Mouse (Mus musculus): Measurements from ENCODE around the gene Dst. TPM values are rescaled to one million over a fixed set of nuclear protein-coding genes. Genes with fewer than 3 reads are reported as not detected.

The Dst gene
- total RNA-seq, 2 experiments from 2014 or later: 0.31 to 0.49 TPM

DNA sequence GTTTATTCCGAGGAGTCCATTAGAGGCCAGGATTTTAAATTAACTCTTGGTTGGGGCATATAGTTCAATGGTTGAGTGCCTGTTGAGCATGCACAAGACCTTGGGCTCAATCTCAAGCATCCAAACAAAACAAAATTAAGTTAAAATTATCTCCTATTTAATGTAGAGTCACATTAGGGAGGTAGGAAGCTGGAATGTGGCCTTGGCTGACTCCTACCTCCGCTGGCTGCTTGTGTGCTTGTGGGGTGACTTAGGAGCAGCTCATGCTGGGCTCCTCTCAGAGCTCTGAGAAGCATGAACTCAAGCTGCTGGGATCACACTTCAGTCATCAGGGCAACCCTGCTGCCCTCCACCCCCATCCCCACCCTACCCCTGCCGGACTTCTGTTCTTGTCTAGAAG lies 181.0 kb downstream of the Dst start:
- ATAC-seq (replicated peaks; ENCODE audit: poor library complexity, severe bottlenecking): no peak

DNA sequence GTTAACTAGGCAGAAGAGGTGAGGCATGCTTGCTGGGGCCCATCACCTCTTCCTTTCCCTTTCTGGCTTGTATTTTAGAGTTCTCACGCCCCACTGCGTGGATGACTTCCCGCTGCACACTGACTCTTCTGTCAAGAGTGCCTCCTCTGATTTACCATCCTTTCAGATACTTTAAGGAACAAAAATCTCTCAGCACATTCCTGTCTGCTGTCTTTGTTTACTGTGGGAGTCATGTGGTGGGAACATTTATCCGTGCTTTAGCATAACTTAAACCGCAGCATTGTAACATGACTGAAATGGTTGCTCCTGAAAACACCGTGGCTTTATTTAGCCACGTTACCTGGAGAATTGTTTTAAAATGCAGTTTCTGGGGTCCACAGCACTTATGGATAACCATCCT lies 182.7 kb downstream of the Dst start:
- no peak for ATAC-seq (replicated peaks; ENCODE audit: poor library complexity, severe bottlenecking)

DNA sequence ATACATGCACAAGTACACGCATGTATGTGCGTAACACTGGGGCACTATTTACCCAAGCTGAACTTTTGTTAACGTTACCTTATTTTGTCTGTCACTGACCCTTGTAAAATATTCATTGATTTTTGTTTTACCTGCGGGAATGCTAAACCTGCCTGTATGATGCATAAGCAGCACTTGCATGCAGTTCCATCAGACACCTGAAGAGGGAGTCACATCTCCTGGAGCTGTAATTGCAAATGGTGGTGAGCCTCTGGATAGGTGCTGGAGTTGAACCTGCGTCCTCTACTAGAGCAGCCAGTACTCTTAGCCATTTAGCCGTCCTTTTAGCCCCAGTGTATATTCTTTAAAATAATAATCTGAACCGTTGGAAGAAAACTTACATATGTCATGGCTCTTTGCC lies 185.6 kb downstream of the Dst start:
- ATAC-seq (replicated peaks; ENCODE audit: poor library complexity, severe bottlenecking): no peak

DNA sequence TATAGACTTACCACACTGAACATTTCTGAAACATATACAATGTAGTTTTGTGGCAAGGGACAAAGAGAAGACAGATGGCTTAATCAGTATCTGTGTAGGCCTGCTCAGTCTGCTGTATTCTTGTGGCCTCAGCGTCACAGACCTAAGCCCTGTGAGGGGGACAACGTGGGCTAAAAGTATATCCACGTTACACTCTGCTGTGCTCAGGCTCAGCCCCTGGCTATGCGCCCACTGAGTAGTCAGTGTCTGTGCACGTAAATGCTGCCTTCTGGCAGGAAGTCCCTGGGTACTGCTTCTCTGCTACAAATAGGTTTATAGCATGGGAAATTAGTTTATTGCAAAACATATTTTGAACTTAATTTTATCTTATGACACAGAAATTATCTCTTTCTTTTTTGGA lies 186.3 kb downstream of the Dst start:
- no peak for ATAC-seq (replicated peaks; ENCODE audit: poor library complexity, severe bottlenecking)

DNA sequence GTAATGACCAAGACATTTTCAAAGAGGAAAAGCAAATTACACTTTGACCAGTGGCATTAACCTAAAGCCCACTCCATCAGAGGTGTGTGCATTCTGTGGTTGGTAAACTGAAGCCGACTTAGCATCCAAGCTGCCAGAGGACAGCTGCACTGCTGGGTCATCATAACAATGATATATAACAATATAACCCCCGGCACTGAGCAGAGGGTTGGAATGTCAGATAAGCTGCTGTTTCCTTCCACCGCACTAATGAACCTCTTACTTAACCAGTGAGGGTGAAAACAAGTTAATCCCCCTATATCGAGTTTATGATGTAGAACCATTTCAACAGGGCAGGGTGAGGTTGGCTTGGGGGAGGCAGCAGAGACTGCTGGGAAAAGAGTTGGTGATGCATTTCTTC lies 187.1 kb downstream of the Dst start:
- no peak for ATAC-seq (replicated peaks; ENCODE audit: poor library complexity, severe bottlenecking)

GRCm38 (mm10) chr1:34096923-34097322 lies 188.9 kb downstream of the Dst start:
- ATAC-seq (replicated peaks; ENCODE audit: poor library complexity, severe bottlenecking): no peak

GRCm38 (mm10) chr1:34097640-34098039 lies 189.6 kb downstream of the Dst start:
- no peak for ATAC-seq (replicated peaks; ENCODE audit: poor library complexity, severe bottlenecking)

- ATAC-seq (replicated peaks; ENCODE audit: poor library complexity, severe bottlenecking): no peak
Observed at GRCm38 (mm10) chr1:34099439-34099838, 191.4 kb downstream of the Dst start.

GRCm38 (mm10) chr1:34100385-34100784 lies 192.4 kb downstream of the Dst start:
- ATAC-seq (replicated peaks; ENCODE audit: poor library complexity, severe bottlenecking): no peak

DNA sequence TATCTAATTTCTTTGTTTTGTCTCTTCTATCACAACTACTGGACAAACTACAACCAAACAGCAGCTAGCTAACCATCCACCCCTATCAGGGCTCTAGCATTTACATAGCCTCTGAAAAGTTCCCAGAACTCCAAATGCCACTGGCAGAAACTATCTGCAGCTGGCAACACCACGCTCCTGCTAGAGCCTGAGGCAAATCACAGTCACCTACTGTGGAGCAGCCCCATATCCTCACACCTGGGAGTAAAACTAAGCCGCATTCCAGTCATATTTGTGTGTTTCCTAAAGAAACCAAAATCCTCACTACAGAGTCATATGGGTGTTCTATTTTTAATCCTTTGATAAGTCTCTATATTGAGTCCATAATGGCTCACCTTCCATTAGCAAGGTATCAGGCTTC lies 194.6 kb downstream of the Dst start:
- no peak for ATAC-seq (replicated peaks; ENCODE audit: poor library complexity, severe bottlenecking)

DNA sequence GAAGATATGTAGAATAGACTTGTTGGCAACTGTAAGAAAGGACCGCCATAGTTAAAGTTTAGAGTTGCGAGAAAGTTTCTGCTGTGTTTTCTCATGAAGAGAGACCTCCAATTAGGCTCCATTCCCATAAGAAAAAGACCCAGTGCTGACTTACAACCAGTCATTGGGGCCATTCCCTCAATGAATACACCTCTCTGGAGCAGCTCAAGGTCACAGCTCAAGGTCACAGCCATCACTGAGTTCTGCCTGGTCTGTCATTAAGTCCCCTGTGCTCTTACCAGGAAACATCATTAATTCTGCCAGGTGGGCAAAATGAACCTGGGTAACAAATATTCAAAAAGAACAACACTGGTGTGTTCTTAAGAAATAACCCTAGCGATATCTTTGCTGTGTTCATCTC lies 195.2 kb downstream of the Dst start:
- ATAC-seq (replicated peaks; ENCODE audit: poor library complexity, severe bottlenecking): no peak

- ATAC-seq (replicated peaks; ENCODE audit: poor library complexity, severe bottlenecking): no peak
Observed at GRCm38 (mm10) chr1:34103713-34104172, 195.7 kb downstream of the Dst start.

DNA sequence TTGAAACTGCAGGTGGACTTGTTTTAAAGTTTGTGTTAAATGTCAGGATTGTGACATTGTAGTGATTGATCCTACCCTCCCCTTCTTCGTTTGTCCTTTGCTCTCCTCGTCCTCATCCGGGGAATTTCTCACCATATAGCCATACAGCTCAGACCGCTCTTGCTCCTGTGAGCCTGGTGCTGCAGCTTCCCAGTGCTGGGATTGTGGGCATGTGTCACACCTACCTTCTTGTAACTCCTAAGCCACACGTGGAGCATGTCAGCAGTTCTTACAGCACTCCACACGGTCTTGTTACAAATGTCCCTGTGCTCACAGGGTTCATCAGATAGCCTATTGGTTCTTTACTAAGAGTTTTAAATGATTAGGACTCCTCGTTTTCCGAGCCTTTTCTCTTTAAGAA lies 196.8 kb downstream of the Dst start:
- no peak for ATAC-seq (replicated peaks; ENCODE audit: poor library complexity, severe bottlenecking)

DNA sequence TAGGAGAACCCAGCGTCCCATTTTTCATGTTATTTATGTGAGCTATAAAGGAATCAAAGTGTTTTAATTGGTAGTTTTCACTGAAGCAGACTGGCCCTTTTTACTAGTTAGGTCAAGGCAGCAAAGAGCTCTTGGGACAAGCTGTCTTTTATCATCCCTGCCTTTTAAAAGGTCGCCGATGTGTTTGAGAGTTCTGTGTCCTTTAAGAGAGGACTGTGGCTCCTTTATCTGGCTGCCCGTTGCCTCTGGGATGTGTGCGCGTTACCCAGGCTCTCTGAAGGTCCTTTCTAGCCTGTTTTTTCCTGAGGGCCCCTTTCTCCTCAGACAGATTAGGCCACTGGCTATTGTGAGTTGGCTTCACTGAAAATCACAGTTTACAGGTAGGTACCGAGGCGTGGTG lies 198.6 kb downstream of the Dst start:
- no peak for ATAC-seq (replicated peaks; ENCODE audit: poor library complexity, severe bottlenecking)

DNA sequence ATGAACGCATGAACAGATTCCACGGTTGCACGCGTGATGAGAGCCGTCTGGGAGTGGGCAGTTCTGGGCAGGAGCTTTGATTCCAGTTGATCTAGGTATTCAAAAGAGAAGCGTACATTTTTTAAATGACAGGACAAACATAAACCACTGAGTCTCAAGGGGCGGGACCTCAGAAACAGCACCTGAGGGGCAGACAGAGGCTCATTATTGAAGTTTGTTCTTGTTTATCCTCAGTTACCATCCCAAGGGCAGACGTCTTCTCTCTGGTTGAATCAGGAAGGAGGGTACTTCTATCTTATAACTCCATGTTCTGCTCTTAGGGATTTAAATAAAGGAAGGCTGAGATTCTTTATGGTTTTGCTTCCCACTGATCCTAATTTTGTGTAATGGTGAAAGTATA lies 199.1 kb downstream of the Dst start:
- ATAC-seq (replicated peaks; ENCODE audit: poor library complexity, severe bottlenecking): no peak

GRCm38 (mm10) chr1:34109599-34110210 lies 201.7 kb downstream of the Dst start:
- ATAC-seq (replicated peaks; ENCODE audit: poor library complexity, severe bottlenecking): no peak

GRCm38 (mm10) chr1:34110862-34111261 lies 202.8 kb downstream of the Dst start:
- ATAC-seq (replicated peaks; ENCODE audit: poor library complexity, severe bottlenecking): no peak

GRCm38 (mm10) chr1:34111954-34112353 lies 203.9 kb downstream of the Dst start:
- ATAC-seq (replicated peaks; ENCODE audit: poor library complexity, severe bottlenecking): no peak

- no peak for ATAC-seq (replicated peaks; ENCODE audit: poor library complexity, severe bottlenecking)
Observed at GRCm38 (mm10) chr1:34116444-34116843, 208.4 kb downstream of the Dst start.

DNA sequence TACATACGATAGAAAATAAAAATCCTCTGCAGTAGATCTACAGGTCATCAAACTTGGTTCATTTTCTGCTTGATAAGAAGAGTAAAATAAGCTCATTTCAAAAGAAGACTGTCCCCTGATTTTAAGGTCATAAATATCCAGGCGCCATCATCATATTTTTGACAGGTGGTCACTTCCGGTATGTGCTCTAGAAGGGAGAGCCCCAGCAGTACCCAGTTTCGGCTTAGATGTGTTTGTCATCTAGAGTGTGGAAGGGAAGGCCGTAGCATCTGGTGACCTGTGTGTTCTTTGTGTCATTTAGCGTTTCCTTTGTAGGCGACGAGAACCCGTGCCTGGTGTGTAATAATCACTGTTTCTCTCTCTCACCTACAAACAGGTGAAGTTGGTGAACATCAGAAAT lies 209.0 kb downstream of the Dst start:
- ATAC-seq (replicated peaks; ENCODE audit: poor library complexity, severe bottlenecking): no peak

GRCm38 (mm10) chr1:34117709-34118108 lies 209.7 kb downstream of the Dst start:
- ATAC-seq (replicated peaks; ENCODE audit: poor library complexity, severe bottlenecking): no peak

DNA sequence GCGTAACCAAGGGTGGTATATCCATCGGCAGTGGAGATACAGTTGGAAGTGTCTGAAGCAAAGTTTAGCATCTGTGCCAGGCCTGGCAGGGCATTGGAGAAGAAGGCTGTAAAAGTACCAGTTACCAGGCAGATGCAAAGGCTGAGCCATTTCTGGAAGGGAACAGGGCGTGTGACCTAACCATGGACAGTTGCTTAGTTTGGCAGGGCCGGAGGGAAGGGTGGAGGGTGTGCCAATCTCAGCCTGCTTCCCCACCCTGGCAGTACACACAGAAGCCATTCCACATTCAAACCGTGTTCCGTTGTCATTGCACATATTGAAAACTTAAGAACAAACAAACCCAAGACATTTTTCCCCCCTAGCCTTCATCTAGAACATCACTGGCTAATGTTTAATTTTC lies 212.0 kb downstream of the Dst start:
- no peak for ATAC-seq (replicated peaks; ENCODE audit: poor library complexity, severe bottlenecking)

- no peak for ATAC-seq (replicated peaks; ENCODE audit: poor library complexity, severe bottlenecking)
Observed at GRCm38 (mm10) chr1:34120602-34121001, 212.6 kb downstream of the Dst start.

Data from granulocyte monocyte progenitor cell, adult 5-6 weeks (primary cell).